Mouse (Mus musculus) heart, adult 2 months (tissue): ENCODE measurements around the gene Med21.

Experiments used
- CTCF ChIP-seq: fragments of 200-600 bp; IDR thresholded peaks from 2 replicates; pipeline ENCODE4 v1.8.1; 2022; ENCODE audit warnings: antibody characterized with exemption, mild to moderate bottlenecking, moderate library complexity
- POLR2A ChIP-seq: fragments of 200-500 bp; IDR thresholded peaks from 2 replicates; pipeline ENCODE4 v1.6.1; 2011; ENCODE audit warnings: mild to moderate bottlenecking, low read depth, low read length, control low read depth; ENCODE audit not compliant: insufficient read depth

DNA sequence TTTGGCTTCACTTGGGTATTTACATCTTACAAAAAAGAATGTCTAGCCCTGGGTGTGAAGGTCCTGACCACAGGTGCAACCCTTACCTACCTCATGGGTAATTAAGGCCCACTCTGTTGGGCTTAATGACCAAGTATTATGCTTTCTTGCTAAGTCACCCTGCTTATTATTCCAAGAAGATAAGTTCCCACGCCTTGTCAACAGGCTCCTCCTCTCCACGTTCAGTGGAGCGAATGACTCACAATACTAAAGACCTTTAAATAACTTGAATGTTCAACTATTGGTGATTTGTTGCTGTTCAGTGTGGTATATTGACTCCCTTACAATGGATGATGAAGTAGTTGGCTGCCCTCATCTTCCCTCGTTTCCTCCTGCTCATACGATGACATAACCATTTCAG, 55.4 kb downstream of the Med21 start:
- no peak for TF ChIP-seq CTCF
- no peak for TF ChIP-seq POLR2A
